Mouse (Mus musculus) left cerebral cortex, adult 18-20 months (tissue): ENCODE results near the gene Acot7. TPM values are rescaled to one million over a fixed set of nuclear protein-coding genes. Genes with fewer than 3 reads are reported as not detected.
A peak's percentile ranks its signal among the peaks of the same experiment; 100 is the strongest.

Experiments used
- DNase-seq, 2 experiments: peaks; one replicate each; pipeline ENCODE4 v3.0.0; 2021 to 2022; ENCODE audit warnings: low spot score in 2 of 2, mixed read lengths in 1 of 2
- long read RNA-seq, 2 experiments: library from polyadenylated mRNA; stranded (forward); transcript quantifications; one replicate each; pipeline ENCODE4 v2.0.0; 2021
- total RNA-seq, 2 experiments: library from RNA; stranded (reverse); gene quantifications; 2 replicates each; pipeline ENCODE4 v1.2.3; 2021

Acot7 gene
- 100 to 1,000 TPM; 328 to 345 TPM for total RNA-seq
- long read RNA-seq, experiment 1, transcript Acot7-202 (9 exons, 1,457 nt) = major isoform, 282 of 315 reads
- long read RNA-seq, experiment 1, partial matches to known transcripts = 17 of 315 reads
- long read RNA-seq, experiment 1, other reads (novel, unspliced or antisense) = 16 of 315 reads
- long read RNA-seq, experiment 2, transcript Acot7-202 (9 exons, 1,457 nt) = major isoform, 261 of 288 reads
- long read RNA-seq, experiment 2, partial matches to known transcripts = 20 of 288 reads
- long read RNA-seq, experiment 2, other reads (novel, unspliced or antisense) = 7 of 288 reads

DNA sequence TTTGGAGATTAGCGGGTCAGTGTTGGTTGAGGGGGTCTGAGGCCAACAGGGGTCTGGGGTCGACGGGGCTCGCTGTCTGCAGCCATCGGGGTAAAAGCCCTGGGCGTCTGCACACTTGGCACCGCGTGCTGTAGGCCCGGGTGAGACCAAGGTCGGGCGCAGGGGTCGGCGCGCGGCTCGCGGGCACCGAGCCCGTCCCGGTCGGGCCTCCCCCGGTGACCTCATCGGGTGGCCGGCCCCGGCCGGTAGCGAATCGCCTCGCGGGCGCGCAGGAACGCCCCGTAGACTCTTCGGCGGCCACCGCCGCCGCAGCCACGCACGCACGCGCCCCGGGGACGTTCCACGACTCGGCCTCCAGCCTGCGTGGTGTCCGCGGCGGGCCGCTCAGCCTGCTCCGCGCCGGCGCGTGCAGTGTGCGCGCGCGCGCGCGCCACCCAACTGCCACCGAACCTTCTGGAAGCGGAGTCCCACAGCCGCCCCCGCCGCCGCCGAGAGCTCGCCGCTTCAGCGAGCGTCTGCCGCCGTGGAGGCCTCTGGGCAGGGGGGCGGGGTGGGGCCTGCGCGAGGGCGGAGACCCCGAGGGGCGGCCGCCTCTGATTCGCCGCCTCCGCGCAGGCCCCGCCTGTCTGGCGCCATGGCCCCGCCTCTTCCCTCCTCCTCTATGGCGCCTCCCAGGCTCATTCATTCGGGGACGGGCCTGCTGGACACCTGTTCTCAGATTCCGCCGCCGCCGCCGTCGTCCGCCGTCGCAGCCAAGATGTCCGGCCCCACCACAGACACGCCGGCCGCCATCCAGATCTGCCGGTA lies at the start of gene Acot7:
TSS of gene Acot7 (plus strand) at position 598 of the 807 bp plus-strand sequence.
- DNase-seq = peak; percentile 91 to 95

GRCm38 (mm10) chr4:152128784-152129183 lies 49.1 kb upstream of the Acot7 start:
- no peak for DNase-seq

DNA sequence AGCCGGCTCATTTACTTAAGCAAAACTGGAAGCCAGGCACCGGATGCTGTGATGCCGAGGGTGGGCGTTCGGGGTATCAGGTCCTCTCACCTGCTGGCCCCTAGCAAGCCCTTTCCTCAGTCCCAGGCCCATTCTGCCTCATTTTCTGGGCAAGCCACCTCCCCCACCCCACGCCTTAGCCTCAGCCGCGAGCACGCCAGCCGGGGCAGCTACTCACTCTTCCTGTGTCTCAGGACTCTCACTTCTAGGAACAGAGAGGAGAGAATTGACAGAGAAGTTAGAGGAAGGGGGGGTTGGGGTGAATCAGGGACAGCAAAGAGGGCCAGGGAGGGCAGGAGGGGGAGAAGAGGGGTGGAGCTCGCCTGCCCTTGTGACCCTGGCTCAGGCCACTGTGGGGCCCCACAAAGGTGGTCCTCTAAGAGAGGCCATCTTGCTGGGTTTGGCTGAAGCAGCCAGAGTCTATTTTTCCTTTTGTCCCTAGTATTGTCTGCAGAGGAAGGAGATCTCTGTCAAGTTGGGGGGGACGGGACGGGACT lies 48.5 kb upstream of the Acot7 start:
- DNase-seq = no peak

GRCm38 (mm10) chr4:152130771-152131653 lies 46.9 kb upstream of the Acot7 start:
- DNase-seq = peak in 1 of 2 experiments; percentile 30

DNA sequence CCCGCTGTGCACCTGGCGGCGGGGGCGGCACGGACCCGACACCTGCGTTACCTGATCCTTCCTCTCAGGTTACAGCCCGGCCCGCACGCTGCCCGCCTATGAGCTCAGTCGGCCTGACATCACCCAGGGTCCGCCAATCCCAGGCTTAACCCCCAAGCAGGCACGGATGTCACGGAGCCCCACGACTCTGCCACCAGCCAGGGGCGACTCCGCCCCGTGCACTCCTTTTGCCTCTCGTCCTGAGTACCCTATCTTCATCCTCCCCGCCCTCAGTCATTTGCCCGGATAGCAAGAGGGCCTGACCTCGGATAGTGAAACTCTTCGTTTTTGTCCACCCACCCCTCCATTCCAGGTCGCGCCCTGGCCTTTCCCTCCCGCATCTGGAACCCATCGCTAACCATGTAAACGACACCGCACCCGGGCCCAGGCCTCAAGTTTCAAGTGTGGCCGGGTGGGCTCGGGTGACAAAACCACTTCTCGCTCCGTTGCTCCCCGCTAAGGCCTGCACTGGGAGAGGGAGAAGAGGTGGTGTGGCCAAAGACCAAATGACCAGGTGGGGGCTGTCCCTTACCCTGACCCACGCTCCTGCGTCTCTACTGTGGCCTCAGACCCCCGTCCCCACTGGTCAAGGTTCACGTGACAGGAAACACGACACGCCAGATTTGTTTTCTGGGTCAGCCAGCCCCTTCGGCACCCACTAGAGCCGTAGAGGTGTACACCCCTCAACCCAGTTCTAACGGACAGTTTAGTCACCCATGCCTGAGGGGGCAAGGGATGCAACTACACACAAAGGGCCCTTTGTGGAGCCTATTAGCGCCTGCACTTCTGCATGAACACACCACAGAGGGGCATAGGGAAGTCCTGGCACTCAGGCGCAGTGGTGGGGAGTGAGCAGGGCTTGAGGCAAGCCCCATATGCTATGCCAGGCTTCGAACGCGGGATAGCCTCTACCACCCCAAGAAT lies 45.8 kb upstream of the Acot7 start:
- DNase-seq = no peak

DNA sequence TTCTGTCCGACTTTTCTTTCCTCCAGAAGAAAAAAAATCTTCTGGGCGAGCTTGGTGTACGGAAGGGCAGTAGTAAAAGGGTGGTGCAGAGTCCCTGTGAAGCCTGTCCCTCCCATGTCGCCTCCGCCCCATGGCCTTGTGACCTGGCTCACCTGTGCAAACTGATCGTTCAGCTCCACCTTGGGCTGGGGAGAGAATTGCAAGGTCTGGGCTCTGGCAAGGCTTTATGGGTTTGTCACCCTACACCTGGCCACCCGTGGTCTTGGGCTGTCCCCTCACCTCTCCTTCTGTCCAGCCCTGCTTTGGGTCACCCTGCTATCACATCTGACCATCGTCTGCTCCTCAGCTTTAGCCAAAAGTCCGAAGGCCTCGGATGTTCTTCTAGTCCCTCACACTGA lies 45.2 kb upstream of the Acot7 start:
- no peak for DNase-seq

GRCm38 (mm10) chr4:152133213-152133612 lies 44.7 kb upstream of the Acot7 start:
- no peak for DNase-seq

- DNase-seq = peak in 1 of 2 experiments; percentile 48
Measured at GRCm38 (mm10) chr4:152134507-152134906, 43.4 kb upstream of the Acot7 start.

DNA sequence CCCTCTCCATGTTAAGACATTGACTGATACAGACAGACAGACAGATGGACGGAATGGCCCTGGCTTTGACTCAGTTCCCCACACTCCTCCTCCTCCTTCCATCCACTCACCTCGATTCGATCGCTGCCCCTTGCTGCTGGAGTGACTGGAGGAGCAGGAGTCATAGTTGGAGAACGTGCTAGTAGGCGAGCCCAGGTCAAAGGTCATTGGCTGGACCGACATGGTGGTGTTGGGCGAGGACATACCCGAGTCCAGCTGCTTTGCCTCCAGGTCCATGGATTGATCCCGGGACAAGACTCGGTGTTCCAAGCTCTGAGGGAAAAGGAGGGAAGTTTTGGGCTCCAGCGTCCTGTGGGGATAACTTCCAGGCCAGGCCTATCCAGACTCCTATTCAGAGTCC lies 42.6 kb upstream of the Acot7 start:
- DNase-seq = no peak

DNA sequence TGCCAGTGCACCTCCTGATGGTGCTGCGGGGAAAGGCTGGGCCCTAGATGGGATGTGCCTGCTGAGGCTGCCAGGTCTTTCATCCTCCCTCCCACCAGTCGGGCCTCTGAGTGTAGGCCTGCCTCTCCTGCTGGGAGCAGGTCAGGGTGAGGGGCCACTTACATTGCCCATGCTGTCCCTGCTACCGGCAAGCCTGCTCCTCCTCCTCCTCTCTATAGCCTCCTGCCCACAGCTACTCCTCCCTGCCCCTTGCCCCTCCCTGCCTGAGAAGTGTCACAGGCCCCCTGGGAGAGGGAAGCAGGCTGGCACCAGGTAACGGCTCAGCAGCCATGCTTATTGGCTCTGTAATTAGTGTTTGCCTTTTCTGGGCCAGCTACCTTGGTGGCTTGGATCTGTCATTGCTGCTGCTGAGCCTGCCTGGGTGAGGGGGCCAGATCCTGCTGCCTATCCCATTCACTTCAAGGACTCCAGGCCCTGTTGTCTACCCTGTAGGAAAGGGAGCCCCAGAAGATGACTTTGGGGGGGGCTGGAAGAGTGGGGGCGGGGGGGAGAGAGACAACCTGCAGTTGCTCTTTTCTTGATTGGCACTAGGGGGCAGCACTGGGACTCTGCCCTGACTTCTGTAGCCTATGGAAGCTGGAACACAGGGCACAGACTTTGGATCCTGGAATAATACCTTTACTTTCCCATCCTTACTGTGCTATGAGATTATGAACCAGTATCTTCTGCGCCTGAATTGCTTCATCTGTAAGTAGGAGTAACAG lies 41.6 kb upstream of the Acot7 start:
- no peak for DNase-seq

GRCm38 (mm10) chr4:152136876-152137250 lies 41.1 kb upstream of the Acot7 start:
- DNase-seq = no peak

GRCm38 (mm10) chr4:152138497-152139260 lies 39.3 kb upstream of the Acot7 start:
- DNase-seq = peak; percentile 75 to 80

DNA sequence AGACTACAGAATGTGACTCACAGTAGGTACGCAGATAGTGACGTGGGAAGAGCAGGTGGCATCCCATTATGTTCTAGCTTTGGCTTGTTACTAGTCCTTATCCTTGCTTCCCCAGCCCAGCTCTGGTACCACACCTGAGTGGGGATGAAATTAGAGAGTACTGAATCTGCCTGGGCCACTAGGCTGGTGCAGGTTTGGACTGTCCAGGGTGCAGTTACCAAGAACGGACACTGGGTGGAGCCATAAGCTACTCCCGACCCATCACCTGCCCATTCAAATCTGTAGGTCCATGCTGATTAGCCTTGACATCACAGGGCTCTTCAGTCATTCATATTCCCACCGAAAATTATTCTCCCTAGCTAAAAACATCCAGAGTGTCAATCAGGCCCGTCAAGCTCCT lies 37.5 kb upstream of the Acot7 start:
- DNase-seq = no peak

- peak in 1 of 2 experiments; percentile 70 for DNase-seq
Measured at GRCm38 (mm10) chr4:152141521-152142135, 36.3 kb upstream of the Acot7 start.

DNA sequence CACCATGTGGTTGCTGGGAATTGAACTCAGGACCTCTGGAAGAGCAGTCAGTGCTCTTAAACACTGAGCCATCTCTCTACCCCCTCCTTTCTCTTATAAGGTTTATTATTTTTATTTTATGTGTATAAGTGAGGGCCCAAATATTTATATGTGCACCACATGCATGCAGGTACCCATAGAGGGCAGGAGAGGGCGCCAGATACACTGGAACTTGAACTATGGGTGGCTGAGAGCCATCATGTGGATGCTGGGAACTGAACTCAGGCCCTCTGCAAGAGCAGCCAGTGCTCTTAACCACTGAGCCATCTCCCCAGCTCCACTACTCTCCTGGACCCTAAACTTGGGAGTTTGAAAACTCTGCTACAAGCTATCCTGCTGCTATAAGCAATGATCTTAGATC lies 34.3 kb upstream of the Acot7 start:
- no peak for DNase-seq

DNA sequence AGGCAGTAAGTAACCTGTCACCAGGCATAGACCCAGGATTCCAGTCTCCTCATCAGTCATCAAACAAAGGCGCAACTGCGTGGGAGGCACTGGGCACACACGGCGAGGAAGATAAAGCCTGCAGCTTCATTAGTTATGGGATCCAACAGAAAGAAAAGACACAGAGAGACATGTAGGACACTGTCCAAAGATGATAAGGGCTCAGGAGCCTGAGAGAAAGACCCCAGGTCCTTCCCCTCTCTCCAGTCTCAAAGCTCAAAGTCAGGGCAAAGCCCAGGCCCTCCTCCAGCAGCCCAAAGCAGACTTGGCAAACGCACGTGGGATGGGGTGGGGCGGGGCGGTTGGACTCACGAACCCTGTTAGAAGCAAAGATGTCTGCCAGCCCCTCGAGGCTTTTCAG lies 32.5 kb upstream of the Acot7 start:
- DNase-seq = no peak

GRCm38 (mm10) chr4:152146033-152146827 lies 31.7 kb upstream of the Acot7 start:
- no peak for DNase-seq
